Mouse (Mus musculus) right cerebral cortex, postnatal 25 days (tissue): Measurements from ENCODE around the gene Hoxd8.
A peak's percentile ranks its signal among the peaks of the same experiment; 100 is the strongest.

ENCODE experiments used
- DNase-seq: peaks from one replicate; pipeline ENCODE4 v3.0.0; 2022

Hoxd8 gene

GRCm38 (mm10) chr2:74699664-74700545, 4.5 kb upstream of the Hoxd8 start:
- DNase-seq = no peak

- no peak for DNase-seq
Observed at GRCm38 (mm10) chr2:74700546-74701112, 3.8 kb upstream of the Hoxd8 start.

- DNase-seq = peak; percentile 67
Observed at GRCm38 (mm10) chr2:74701949-74702819, 2.2 kb upstream of the Hoxd8 start.

GRCm38 (mm10) chr2:74702820-74703219, 1.6 kb upstream of the Hoxd8 start:
- no peak for DNase-seq

- DNase-seq = no peak
Observed at GRCm38 (mm10) chr2:74703317-74703716, 1.1 kb upstream of the Hoxd8 start.

- DNase-seq = no peak
Observed at GRCm38 (mm10) chr2:74703720-74704392, 559 bp upstream of the Hoxd8 start.

GRCm38 (mm10) chr2:74704999-74705466, 618 bp downstream of the Hoxd8 start:
- DNase-seq = no peak

GRCm38 (mm10) chr2:74705467-74706089, 1.2 kb downstream of the Hoxd8 start:
- no peak for DNase-seq

GRCm38 (mm10) chr2:74706393-74706960, 2.1 kb downstream of the Hoxd8 start:
- DNase-seq = no peak

GRCm38 (mm10) chr2:74707599-74707998, 3.2 kb downstream of the Hoxd8 start:
- DNase-seq = no peak

GRCm38 (mm10) chr2:74708676-74709075, 4.3 kb downstream of the Hoxd8 start:
- DNase-seq = no peak

GRCm38 (mm10) chr2:74709465-74710419, 5.3 kb downstream of the Hoxd8 start:
- DNase-seq = no peak

GRCm38 (mm10) chr2:74710929-74711543, 6.6 kb downstream of the Hoxd8 start:
- no peak for DNase-seq

- DNase-seq = no peak
Observed at GRCm38 (mm10) chr2:74711721-74712621, 7.6 kb downstream of the Hoxd8 start, which contains the start of the genes Hoxd3 and Hoxd4. Gene Hoxd3 (plus strand): TSS chr2:74711927. Gene Hoxd4 (plus strand): TSS chr2:74711929.

- no peak for DNase-seq
Observed at GRCm38 (mm10) chr2:74713239-74714150, 9.1 kb downstream of the Hoxd8 start.

GRCm38 (mm10) chr2:74714156-74714789, 9.9 kb downstream of the Hoxd8 start:
- no peak for DNase-seq

GRCm38 (mm10) chr2:74714881-74715280, 10.5 kb downstream of the Hoxd8 start:
- no peak for DNase-seq
